23 mouse cellular contexts compared by ENCODE assay signal in the genomic region with DNA sequence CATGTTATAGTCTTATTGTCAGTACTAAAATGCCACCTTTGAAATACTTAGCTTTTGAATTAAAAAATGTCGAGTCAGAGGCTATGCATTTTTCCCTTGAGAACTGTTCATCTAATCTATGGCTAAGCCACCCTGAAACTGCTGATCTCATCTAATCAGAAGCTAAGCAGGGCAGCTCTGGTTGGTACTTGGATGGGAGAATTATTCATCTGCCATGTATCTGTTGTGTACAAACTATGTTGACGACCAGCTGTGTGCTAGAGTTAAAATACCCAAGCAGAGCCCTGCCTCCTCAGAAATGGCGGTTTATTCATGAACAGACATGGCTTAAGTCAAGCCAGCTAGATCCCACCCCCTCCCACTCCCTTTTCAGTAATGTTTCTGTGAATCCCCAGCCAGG. TPM values are rescaled to one million over a fixed set of nuclear protein-coding genes. Genes with fewer than 3 reads are reported as not detected.
DNase-seq lines count a peak whose midpoint lies in the region; ATAC-seq and TF ChIP-seq lines count a peak whose summit lies in the region.
"Had no signal": no experiment of that assay in that cellular context is flagged by ENCODE, and none has a peak within 500 bp of the region (broad histone marks: within the 10 kb centered on the region; RNA-seq: fewer than 3 reads in every experiment).

No protein-coding gene starts in this region.

- no peak overlapping the region for H3K9ac ChIP-seq in liver, embryonic 11.5 days (ENCODE audit: low read depth, low read length)
- no peak overlapping the region for H3K9ac ChIP-seq in liver, embryonic 14.5 days (replicated peaks)
- H3K9ac ChIP-seq: embryonic facial prominence, embryonic 15.5 days; forebrain, embryonic 15.5 days; heart, embryonic 12.5 days; hindbrain, embryonic 14.5 days had no signal

- H3K9me3 ChIP-seq in liver, embryonic 11.5 days (ENCODE audit: control insufficient read depth, low read length) = no peaks in the 10 kb centered on the region
- no peaks in the 10 kb centered on the region for H3K9me3 ChIP-seq in liver, embryonic 14.5 days (ENCODE audit: control insufficient read depth, low read length)
- H3K9me3 ChIP-seq: embryonic facial prominence, embryonic 15.5 days; forebrain, embryonic 10.5 days; forebrain, embryonic 15.5 days; heart, embryonic 12.5 days; hindbrain, embryonic 10.5 days had no signal

- ATAC-seq in liver, embryonic 11.5 days (replicated peaks; ENCODE audit: low FRiP score) = peak; percentile 76
- peak; percentile 68 for ATAC-seq in liver, embryonic 14.5 days (ENCODE audit: insufficient read depth)
- peak; percentile 66 for ATAC-seq in megakaryocyte progenitor cell, adult 5-6 weeks (replicated peaks; ENCODE audit: poor library complexity)
- ATAC-seq: activated CD4-positive, CD25-positive, alpha-beta regulatory T cell, adult 4 months; forebrain, embryonic 15.5 days; Patski had no signal

- no peak for TF ChIP-seq CTCF in liver, embryonic 14.5 days (IDR thresholded peaks at IDR 0.05; ENCODE audit: low read depth)

- no peak overlapping the region; the same call in 1 of the 2 replicates for H3K27ac ChIP-seq in liver, embryonic 11.5 days (ENCODE audit: low read depth, low read length)
- H3K27ac ChIP-seq in liver, embryonic 14.5 days = no peak overlapping the region
- H3K27ac ChIP-seq: embryonic facial prominence, embryonic 15.5 days; forebrain, embryonic 10.5 days; forebrain, embryonic 15.5 days; heart, adult 2 months; hindbrain, embryonic 10.5 days; hindbrain, embryonic 14.5 days had no signal

- H3K36me3 ChIP-seq in liver, embryonic 11.5 days (ENCODE audit: control insufficient read depth, insufficient read depth, low read length) = peaks cover 6% of the 10 kb centered on the region; the same call in 1 of the 2 replicates
- H3K36me3 ChIP-seq in liver, embryonic 14.5 days (replicated peaks; ENCODE audit: control insufficient read depth, insufficient read depth, low read depth) = peaks cover 24% of the 10 kb centered on the region
- H3K36me3 ChIP-seq: forebrain, embryonic 15.5 days had no signal

- H3K4me3 ChIP-seq in liver, embryonic 11.5 days (ENCODE audit: low read depth, low read length) = no peak overlapping the region
- H3K4me3 ChIP-seq in liver, embryonic 14.5 days (ENCODE audit: insufficient read depth in 1 of 2, low read depth in 2 of 2, low read length in 2 of 2) = no peak overlapping the region
- H3K4me3 ChIP-seq: embryonic facial prominence, embryonic 15.5 days; erythroblast, embryonic 14.5 days; forebrain, embryonic 10.5 days; forebrain, embryonic 15.5 days; heart, adult 2 months; heart, embryonic 12.5 days; hindbrain, embryonic 10.5 days had no signal

- no peak for DNase-seq in liver, embryonic 11.5 days (ENCODE audit: low spot score)
- DNase-seq in liver = no peak
- DNase-seq in liver, embryonic 14.5 days (ENCODE audit: low read depth in 3 of 3, low spot score in 3 of 3) = no peak
- no peak for DNase-seq in heart, adult 18-20 months
- no peak for DNase-seq in right cerebral cortex, postnatal 36 days (ENCODE audit: low spot score in 2 of 2)
- DNase-seq in heart, adult 8-10 months (ENCODE audit: low spot score) = no peak
- DNase-seq: adrenal gland, postnatal 25 days; cerebellum, adult 11 months; cerebellum, adult 8-10 months; cerebellum, postnatal 14 days; embryo, embryonic 11 days; gastrocnemius, postnatal 10 days; heart, adult 2 months had no signal

- 80% methylated on average over 3 of the region's 3 CpGs for WGBS in liver, embryonic 11.5 days
- WGBS in liver, embryonic 14.5 days (ENCODE audit: insufficient replicate concordance) = 49% methylated on average over 3 of the region's 3 CpGs

- no peak overlapping the region for H3K4me2 ChIP-seq in liver, embryonic 11.5 days
- H3K4me2 ChIP-seq in liver, embryonic 14.5 days (ENCODE audit: low read depth) = no peak overlapping the region
- H3K4me2 ChIP-seq: embryonic facial prominence, embryonic 15.5 days; forebrain, embryonic 15.5 days; heart, embryonic 12.5 days; hindbrain, embryonic 14.5 days had no signal

- peak; percentile 58 for TF ChIP-seq EP300 in liver, embryonic 14.5 days (IDR thresholded peaks at IDR 0.05; ENCODE audit: low read depth)

- H3K27me3 ChIP-seq in liver, embryonic 11.5 days (replicated peaks; ENCODE audit: control insufficient read depth, insufficient read depth, low read length) = no peaks in the 10 kb centered on the region
- no peaks in the 10 kb centered on the region for H3K27me3 ChIP-seq in liver, embryonic 14.5 days (ENCODE audit: control insufficient read depth, insufficient read depth, low read length)
- H3K27me3 ChIP-seq: embryonic facial prominence, embryonic 15.5 days; forebrain, embryonic 15.5 days; heart, embryonic 12.5 days; Patski had no signal

- no peaks in the 10 kb centered on the region for H3K4me1 ChIP-seq in liver, embryonic 11.5 days (replicated peaks; ENCODE audit: control insufficient read depth, insufficient read depth, low read length)
- no peaks in the 10 kb centered on the region; a peak in 1 of 4 replicates for H3K4me1 ChIP-seq in liver, embryonic 14.5 days (replicated peaks; ENCODE audit: control insufficient read depth in 2 of 2, insufficient read depth in 2 of 2, low read length in 1 of 2)
- H3K4me1 ChIP-seq: embryonic facial prominence, embryonic 15.5 days; forebrain, embryonic 10.5 days; forebrain, embryonic 15.5 days; heart, embryonic 12.5 days; hindbrain, embryonic 10.5 days had no signal

RNA-seq across cellular contexts. Expression of a gene that starts 14.9 kb away (rescaled TPM):
- 31.0 and 35.4 TPM in 2 replicates for polyA plus RNA-seq in liver, embryonic 11.5 days (2014; fragmentation: Nextera tagmentation; extraction: Ambion mirVana)
- 3.8 and 5.1 TPM in 2 replicates for polyA plus RNA-seq in liver, embryonic 14.5 days (2012; rRNA removed)
- 13.5 and 14.6 TPM in 2 replicates for polyA plus RNA-seq in liver, embryonic 14.5 days (2014; fragmentation: Nextera tagmentation; extraction: Ambion mirVana)
- 26.5 and 27.1 TPM in 2 replicates for total RNA-seq in megakaryocyte progenitor cell, adult 5-6 weeks (2015)
- total RNA-seq in megakaryocyte progenitor cell, adult 5-6 weeks (2017) = 27.4 and 30.1 TPM in 2 replicates
- total RNA-seq in heart, adult 18-20 months (2021) = 1 to 10 TPM; 6.9 to 8.4 TPM
- total RNA-seq in heart, adult 8-10 months (2022) = 1 to 10 TPM; 6.6 to 8.2 (median 7.4) TPM
